ENCODE assay signal across 13 mouse cellular contexts in genomic region chr17:31908966-31909365, GRCm38 (mm10).
"Had no signal": no experiment of that assay in that cellular context is flagged by ENCODE, and none has a peak within 500 bp of the region (broad histone marks: within the 10 kb centered on the region; RNA-seq: fewer than 3 reads in every experiment).

No protein-coding gene starts in this region.

- H3K27me3 ChIP-seq: limb, embryonic 12.5 days; liver, embryonic 15.5 days; midbrain, embryonic 13.5 days had no signal

- H3K36me3 ChIP-seq: limb, embryonic 12.5 days; liver, embryonic 15.5 days; midbrain, embryonic 13.5 days had no signal

- H3K4me2 ChIP-seq: limb, embryonic 12.5 days; liver, embryonic 11.5 days; liver, embryonic 15.5 days; midbrain, embryonic 13.5 days had no signal

- H3K27ac ChIP-seq: layer of hippocampus, adult 2 months; limb, embryonic 12.5 days; liver, embryonic 15.5 days; midbrain, embryonic 13.5 days; stomach, postnatal 0 days had no signal

- H3K4me3 ChIP-seq: layer of hippocampus, adult 2 months; limb, embryonic 12.5 days; liver, embryonic 15.5 days; midbrain, embryonic 13.5 days had no signal

- ATAC-seq: inflammation-experienced regulatory T-cells, adult 6 months; intestine, postnatal 0 days; lung, postnatal 0 days; midbrain, embryonic 13.5 days had no signal

- H3K9me3 ChIP-seq: limb, embryonic 12.5 days; liver, embryonic 15.5 days; midbrain, embryonic 13.5 days had no signal

- H3K9ac ChIP-seq: limb, embryonic 12.5 days; liver, embryonic 15.5 days; midbrain, embryonic 13.5 days had no signal

- DNase-seq: lung, adult 2 months; lung, postnatal 36 days; thymus, adult 2 months; thymus, postnatal 25 days had no signal
